Mouse (Mus musculus) kidney, adult 2 months (tissue): Measurements from ENCODE around the gene Foxp1.

Experiments
- CTCF ChIP-seq: fragments of 200-500 bp; conservative IDR thresholded peaks from 2 replicates; pipeline ENCODE4 v1.5.1; 2011; ENCODE audit warnings: low read depth, mild to moderate bottlenecking, control low read depth, low read length, moderate library complexity, mixed read lengths; ENCODE audit not compliant: insufficient read depth, insufficient read length
- POLR2A ChIP-seq: fragments of 200-500 bp; IDR thresholded peaks from one replicate; pipeline ENCODE4 v1.6.1; 2011; ENCODE audit warnings: low read depth, low read length, control low read depth

DNA sequence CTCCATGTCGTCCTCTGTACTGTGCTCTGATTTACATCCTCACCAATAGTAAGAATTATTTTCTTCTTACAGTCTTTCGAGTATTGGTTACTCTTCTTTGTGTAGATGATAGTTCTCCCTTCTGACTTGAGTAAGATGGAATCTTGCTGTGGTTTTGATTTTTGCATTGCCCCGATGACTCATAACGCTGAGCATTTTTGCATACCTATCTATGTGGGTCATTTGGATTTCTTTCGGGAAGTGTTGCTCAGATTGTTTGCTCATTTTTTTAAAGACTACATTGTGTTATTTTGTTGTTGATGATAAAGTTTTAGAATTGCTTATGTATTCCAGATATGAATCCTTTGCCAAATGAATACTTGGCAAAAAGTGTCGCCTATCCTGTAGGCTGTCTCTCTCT lies 621.3 kb downstream of the Foxp1 start:
- TF ChIP-seq POLR2A (no peak), CTCF (no peak)
